Mouse (Mus musculus): ENCODE measurements around the gene Plekha5. TPM values are rescaled to one million over a fixed set of nuclear protein-coding genes. Genes with fewer than 3 reads are reported as not detected.

The Plekha5 gene
- total and polyA plus RNA-seq, 3 experiments = 0.55 TPM; not detected in 2

DNA sequence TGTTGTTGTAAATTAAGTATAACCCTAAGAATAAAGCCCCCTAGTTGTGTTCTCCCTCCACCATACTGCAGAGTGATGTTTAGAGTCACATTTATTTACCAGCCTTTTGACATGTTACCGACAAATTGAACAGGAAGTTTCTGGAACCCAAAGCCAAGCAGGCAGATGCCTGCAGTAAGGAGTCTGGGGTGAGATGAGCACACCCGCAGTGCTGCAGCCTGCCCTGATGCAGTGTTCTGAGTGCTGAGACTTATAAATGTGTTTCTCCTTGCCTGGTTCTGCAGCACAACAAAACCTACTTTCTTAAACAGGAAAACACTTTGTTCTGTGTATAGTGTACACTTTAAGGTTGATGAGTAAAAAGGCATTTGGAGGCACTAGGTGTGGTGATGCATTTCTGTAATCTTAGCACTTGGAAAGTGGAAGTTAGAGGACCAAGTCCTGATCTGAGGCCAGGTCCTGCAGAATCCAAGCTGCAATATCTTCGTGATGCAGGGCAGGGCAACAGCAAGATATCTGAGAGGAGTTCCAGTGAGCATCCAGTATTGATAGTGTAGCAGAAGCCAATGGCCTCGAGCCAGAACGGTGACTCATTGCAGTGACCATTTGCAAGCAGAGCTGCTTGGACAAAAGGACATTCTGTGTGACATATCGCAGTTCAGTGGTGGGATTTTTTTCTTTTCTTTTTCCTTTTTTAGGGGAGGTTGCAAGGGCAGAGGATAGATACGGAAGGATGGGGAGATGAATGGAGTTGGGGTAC, 58.0 kb downstream of the Plekha5 start:
- TF ChIP-seq GATA1 (IDR thresholded peaks at IDR 0.05; ENCODE audit: borderline replicate concordance, low read length) = no peak
- no peak for TF ChIP-seq POLR2AphosphoS5 (IDR thresholded peaks at IDR 0.05; ENCODE audit: insufficient replicate concordance, low read depth, low read length)
- Histone ChIP-seq H3K4me3 (ENCODE audit: low read depth, low read length) (no peak overlapping the region), H3K36me3 (replicated peaks) (no peaks in the 10 kb centered on the region), H3K9me3 (replicated peaks) (peaks cover 49% of the 10 kb centered on the region), H3K27me3 (ENCODE audit: insufficient read depth, low read length) (no peaks in the 10 kb centered on the region), H3K4me1 (ENCODE audit: insufficient read depth, low read depth, low read length) (no peaks in the 10 kb centered on the region)
- ATAC-seq (ENCODE audit: extremely low read depth, insufficient number of reproducible peaks, low FRiP score, poor library complexity, severe bottlenecking) = no peak
- no peak for DNase-seq (ENCODE audit: low spot score)

DNA sequence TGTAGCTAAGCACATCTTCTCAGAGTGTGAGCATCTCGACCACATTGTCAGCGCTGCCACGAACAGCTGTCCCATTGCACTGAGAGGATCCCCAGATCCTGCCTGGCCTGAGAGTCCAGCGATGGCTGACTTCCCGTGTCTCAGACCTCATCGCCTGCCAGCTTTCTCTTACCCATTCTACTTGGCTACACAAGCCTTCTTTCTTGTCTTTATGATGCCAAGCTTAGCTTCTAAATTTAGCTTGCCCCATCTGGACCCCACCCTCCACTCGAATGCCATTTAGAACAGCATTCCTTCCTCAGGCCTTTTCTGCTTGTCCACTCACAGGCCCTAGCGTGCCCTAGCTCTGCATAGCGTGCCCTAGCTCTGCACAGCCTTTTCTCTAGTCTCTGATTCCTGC, 60.3 kb downstream of the Plekha5 start:
- no peaks in the 10 kb centered on the region for H3K36me3 ChIP-seq (replicated peaks)
- no peak for TF ChIP-seq GATA1 (IDR thresholded peaks at IDR 0.05; ENCODE audit: borderline replicate concordance, low read length)
- no peak for TF ChIP-seq TAL1 (conservative IDR thresholded peaks at IDR 0.05; ENCODE audit: low read depth, low read length)
- TF ChIP-seq GATA2 (IDR thresholded peaks at IDR 0.05; ENCODE audit: borderline replicate concordance, low read depth, low read length) = no peak
- TF ChIP-seq CTCF (IDR thresholded peaks at IDR 0.05; ENCODE audit: low read depth, low read length) = no peak
- no peak for TF ChIP-seq POLR2AphosphoS5 (IDR thresholded peaks at IDR 0.05; ENCODE audit: insufficient replicate concordance, low read depth, low read length)
- peaks cover 49% of the 10 kb centered on the region for H3K9me3 ChIP-seq (replicated peaks)
- no peak overlapping the region for H3K4me3 ChIP-seq (ENCODE audit: low read depth, low read length)
- H3K4me1 ChIP-seq (ENCODE audit: insufficient read depth, low read depth, low read length) = no peaks in the 10 kb centered on the region
- H3K27me3 ChIP-seq (ENCODE audit: insufficient read depth, low read length) = no peaks in the 10 kb centered on the region
- DNase-seq (ENCODE audit: low spot score) (no peak), ATAC-seq (ENCODE audit: extremely low read depth, insufficient number of reproducible peaks, low FRiP score, poor library complexity, severe bottlenecking) (no peak)

DNA sequence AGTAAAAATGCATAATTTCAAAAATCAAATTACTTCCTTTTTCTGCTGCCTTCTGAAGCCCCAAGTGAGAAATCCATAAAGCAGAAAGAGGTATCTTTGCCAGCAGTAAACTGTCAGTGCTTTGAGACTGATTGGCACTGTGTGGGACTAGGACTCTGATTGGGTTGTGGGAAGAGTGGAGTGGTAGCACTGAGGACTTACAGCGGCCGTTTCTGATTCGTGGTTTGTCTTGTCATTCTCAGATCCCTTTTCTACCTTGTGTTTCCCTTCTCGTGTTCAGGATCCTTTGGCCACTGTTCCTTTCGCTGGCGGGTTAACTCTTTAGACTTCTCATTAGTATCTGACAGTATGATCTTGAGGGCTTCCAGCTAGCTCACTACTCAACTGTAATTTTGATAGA, 61.8 kb downstream of the Plekha5 start:
- Histone ChIP-seq H3K36me3 (replicated peaks) (no peaks in the 10 kb centered on the region), H3K4me3 (ENCODE audit: low read depth, low read length) (no peak overlapping the region), H3K4me1 (ENCODE audit: insufficient read depth, low read depth, low read length) (no peaks in the 10 kb centered on the region), H3K27me3 (ENCODE audit: insufficient read depth, low read length) (no peaks in the 10 kb centered on the region), H3K9me3 (replicated peaks) (peaks cover 44% of the 10 kb centered on the region)
- TF ChIP-seq GATA2 (IDR thresholded peaks at IDR 0.05; ENCODE audit: borderline replicate concordance, low read depth, low read length) = no peak
- TF ChIP-seq GATA1 (IDR thresholded peaks at IDR 0.05; ENCODE audit: borderline replicate concordance, low read length) = no peak
- TF ChIP-seq POLR2AphosphoS5 (IDR thresholded peaks at IDR 0.05; ENCODE audit: insufficient replicate concordance, low read depth, low read length) = no peak
- TF ChIP-seq CTCF (IDR thresholded peaks at IDR 0.05; ENCODE audit: low read depth, low read length) = no peak
- TF ChIP-seq TAL1 (conservative IDR thresholded peaks at IDR 0.05; ENCODE audit: low read depth, low read length) = no peak
- no peak for DNase-seq (ENCODE audit: low spot score)
- ATAC-seq (ENCODE audit: extremely low read depth, insufficient number of reproducible peaks, low FRiP score, poor library complexity, severe bottlenecking) = no peak

DNA sequence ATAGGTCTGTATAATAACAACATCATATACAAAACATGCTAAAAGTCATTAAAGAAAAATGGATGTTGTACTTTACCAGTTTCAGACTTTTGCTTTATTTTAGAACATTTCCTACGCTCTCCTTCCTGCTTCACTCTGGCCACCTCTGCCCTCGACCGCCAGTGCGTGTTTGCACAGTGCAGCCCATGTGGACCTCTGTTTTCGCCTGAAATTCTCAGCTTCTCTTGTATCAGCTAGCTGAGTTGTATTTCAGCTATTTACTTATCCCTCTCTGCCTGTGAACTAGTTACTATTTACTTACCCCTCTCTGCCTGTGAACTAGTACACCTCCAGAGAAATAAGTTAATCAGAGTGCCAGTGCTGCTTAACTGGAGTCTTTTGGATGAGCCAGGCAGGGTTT, 62.8 kb downstream of the Plekha5 start:
- DNase-seq (ENCODE audit: low spot score) = no peak
- Histone ChIP-seq H3K4me3 (ENCODE audit: low read depth, low read length) (no peak overlapping the region), H3K4me1 (ENCODE audit: insufficient read depth, low read depth, low read length) (no peaks in the 10 kb centered on the region), H3K9me3 (replicated peaks) (peaks cover 53% of the 10 kb centered on the region), H3K27me3 (ENCODE audit: insufficient read depth, low read length) (no peaks in the 10 kb centered on the region), H3K36me3 (replicated peaks) (no peaks in the 10 kb centered on the region)
- ATAC-seq (ENCODE audit: extremely low read depth, insufficient number of reproducible peaks, low FRiP score, poor library complexity, severe bottlenecking) = no peak
- TF ChIP-seq GATA2 (IDR thresholded peaks at IDR 0.05; ENCODE audit: borderline replicate concordance, low read depth, low read length) (no peak), GATA1 (IDR thresholded peaks at IDR 0.05; ENCODE audit: borderline replicate concordance, low read length) (no peak), POLR2AphosphoS5 (IDR thresholded peaks at IDR 0.05; ENCODE audit: insufficient replicate concordance, low read depth, low read length) (no peak), CTCF (IDR thresholded peaks at IDR 0.05; ENCODE audit: low read depth, low read length) (no peak), TAL1 (conservative IDR thresholded peaks at IDR 0.05; ENCODE audit: low read depth, low read length) (no peak)

DNA sequence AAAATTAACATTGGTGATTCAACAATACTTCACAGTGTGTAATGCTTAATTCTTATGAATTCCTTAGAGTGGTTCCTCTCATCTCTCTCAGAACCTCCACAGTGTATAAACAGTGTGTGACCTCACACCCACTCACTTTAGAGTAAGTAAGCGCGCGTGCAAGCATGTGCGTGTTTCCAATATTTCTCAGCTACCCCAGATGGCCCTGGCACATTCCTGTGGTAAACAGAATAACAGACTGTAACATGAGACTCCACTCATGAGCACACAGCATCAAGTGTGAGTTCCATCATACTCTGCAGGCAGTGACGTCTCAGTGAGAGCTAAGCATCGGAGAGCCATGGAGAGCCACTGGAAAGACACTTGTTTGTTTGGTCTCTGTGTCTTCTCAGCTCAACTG, 63.6 kb downstream of the Plekha5 start:
- H3K4me1 ChIP-seq (ENCODE audit: insufficient read depth, low read depth, low read length) = no peaks in the 10 kb centered on the region

DNA sequence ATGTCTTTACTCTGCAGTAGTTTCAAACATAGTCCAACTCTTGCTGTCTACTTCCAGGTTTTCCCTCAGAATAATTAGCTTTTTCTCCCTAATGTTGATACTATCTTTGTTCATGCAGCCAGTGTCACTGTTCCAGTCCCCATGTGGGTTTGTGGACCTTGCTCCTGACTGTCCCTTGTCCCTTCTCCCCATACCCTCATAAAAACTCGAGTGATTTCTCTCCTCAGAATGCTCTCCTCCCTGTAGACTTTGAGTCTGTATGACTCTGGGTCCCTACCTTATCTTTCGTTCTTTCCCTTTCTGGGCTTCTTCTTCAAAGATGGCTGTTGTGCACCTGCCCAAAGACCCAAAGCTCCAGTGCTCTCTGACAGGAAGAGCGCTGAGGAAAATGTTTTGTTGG, 64.8 kb downstream of the Plekha5 start:
- ATAC-seq (ENCODE audit: extremely low read depth, insufficient number of reproducible peaks, low FRiP score, poor library complexity, severe bottlenecking) (no peak), DNase-seq (ENCODE audit: low spot score) (no peak)
- TF ChIP-seq GATA1 (IDR thresholded peaks at IDR 0.05; ENCODE audit: borderline replicate concordance, low read length) (no peak), CTCF (IDR thresholded peaks at IDR 0.05; ENCODE audit: low read depth, low read length) (no peak), TAL1 (conservative IDR thresholded peaks at IDR 0.05; ENCODE audit: low read depth, low read length) (no peak), GATA2 (IDR thresholded peaks at IDR 0.05; ENCODE audit: borderline replicate concordance, low read depth, low read length) (no peak), POLR2AphosphoS5 (IDR thresholded peaks at IDR 0.05; ENCODE audit: insufficient replicate concordance, low read depth, low read length) (no peak)
- Histone ChIP-seq H3K27me3 (ENCODE audit: insufficient read depth, low read length) (no peaks in the 10 kb centered on the region), H3K4me3 (ENCODE audit: low read depth, low read length) (no peak overlapping the region), H3K9me3 (replicated peaks) (peaks cover 53% of the 10 kb centered on the region), H3K4me1 (ENCODE audit: insufficient read depth, low read depth, low read length) (no peaks in the 10 kb centered on the region), H3K36me3 (replicated peaks) (no peaks in the 10 kb centered on the region)

More for the DNA sequence above, 63.6 kb downstream of the Plekha5 start:
- H3K9me3 ChIP-seq (replicated peaks) = peaks cover 52% of the 10 kb centered on the region
- TF ChIP-seq POLR2AphosphoS5 (IDR thresholded peaks at IDR 0.05; ENCODE audit: insufficient replicate concordance, low read depth, low read length) = no peak
- TF ChIP-seq CTCF (IDR thresholded peaks at IDR 0.05; ENCODE audit: low read depth, low read length) = no peak
- no peak for TF ChIP-seq GATA2 (IDR thresholded peaks at IDR 0.05; ENCODE audit: borderline replicate concordance, low read depth, low read length)
- TF ChIP-seq TAL1 (conservative IDR thresholded peaks at IDR 0.05; ENCODE audit: low read depth, low read length) = no peak
- TF ChIP-seq GATA1 (IDR thresholded peaks at IDR 0.05; ENCODE audit: borderline replicate concordance, low read length) = no peak
- H3K4me3 ChIP-seq (ENCODE audit: low read depth, low read length) = no peak overlapping the region
- no peak for ATAC-seq (ENCODE audit: extremely low read depth, insufficient number of reproducible peaks, low FRiP score, poor library complexity, severe bottlenecking)
- no peaks in the 10 kb centered on the region for H3K27me3 ChIP-seq (ENCODE audit: insufficient read depth, low read length)
- DNase-seq (ENCODE audit: low spot score) = no peak
- no peaks in the 10 kb centered on the region for H3K36me3 ChIP-seq (replicated peaks)

Data from G1E (cell line).